ENCODE assay signal across 27 mouse cellular contexts in the genomic region with DNA sequence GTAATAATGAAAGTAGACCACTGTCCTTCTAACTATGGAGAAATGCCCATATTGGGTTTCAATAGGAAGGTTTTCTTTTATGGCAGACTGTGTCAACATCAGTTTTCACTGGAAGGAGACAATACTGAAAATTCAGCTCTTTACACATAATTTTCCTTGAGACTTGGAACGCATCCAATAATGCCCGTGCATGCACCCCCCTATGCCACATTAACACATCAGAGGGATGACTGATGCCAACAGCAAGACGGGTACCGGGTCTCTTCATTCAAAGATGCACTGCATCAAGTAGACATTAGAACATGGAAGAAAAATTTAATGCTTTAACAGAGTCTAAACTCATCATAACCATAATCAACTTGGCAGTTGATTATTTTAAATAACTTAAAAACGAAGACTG.
"Had no signal": no experiment of that assay in that cellular context is flagged by ENCODE, and none has a peak within 500 bp of the region (broad histone marks: within the 10 kb centered on the region; RNA-seq: fewer than 3 reads in every experiment).

No protein-coding gene starts in this region.

- H3K9ac ChIP-seq: heart, embryonic 13.5 days; heart, embryonic 15.5 days; hindbrain, embryonic 12.5 days; hindbrain, embryonic 14.5 days; intestine, embryonic 15.5 days; limb, embryonic 12.5 days; liver, embryonic 13.5 days; liver, embryonic 15.5 days had no signal

- ATAC-seq: hindbrain, embryonic 16.5 days; intestine, embryonic 15.5 days; intestine, postnatal 0 days had no signal

- H3K4me3 ChIP-seq: gastrocnemius, adult 2 months; heart, embryonic 13.5 days; heart, embryonic 15.5 days; hindbrain, embryonic 10.5 days; hindbrain, embryonic 12.5 days; intestine, embryonic 15.5 days; layer of hippocampus, adult 2 months; left cerebral cortex, adult 2 months; limb, embryonic 10.5 days; limb, embryonic 12.5 days; liver, embryonic 13.5 days; liver, embryonic 15.5 days had no signal

- H3K4me1 ChIP-seq: hindbrain, embryonic 12.5 days; intestine, embryonic 15.5 days; liver, embryonic 15.5 days had no signal

- H3K9me3 ChIP-seq: heart, embryonic 13.5 days; heart, embryonic 15.5 days; hindbrain, embryonic 10.5 days; hindbrain, embryonic 12.5 days; intestine, embryonic 15.5 days; limb, embryonic 10.5 days; limb, embryonic 12.5 days; liver, embryonic 13.5 days; liver, embryonic 15.5 days had no signal

- H3K27me3 ChIP-seq: heart, embryonic 13.5 days; heart, embryonic 15.5 days; hindbrain, embryonic 12.5 days; intestine, embryonic 15.5 days; limb, embryonic 12.5 days; liver, embryonic 13.5 days; liver, embryonic 15.5 days had no signal

- H3K4me2 ChIP-seq: heart, embryonic 11.5 days; heart, embryonic 13.5 days; heart, embryonic 15.5 days; hindbrain, embryonic 12.5 days; hindbrain, embryonic 14.5 days; intestine, embryonic 15.5 days; limb, embryonic 12.5 days; liver, embryonic 11.5 days; liver, embryonic 13.5 days; liver, embryonic 15.5 days had no signal

- DNase-seq: gastrocnemius, adult 2 months; gastrocnemius, postnatal 10 days; gastrocnemius, postnatal 25 days; heart, adult 18-20 months; heart, postnatal 4 days; kidney, adult 18-20 months; kidney, adult 8-10 months; kidney, postnatal 10 days; kidney, postnatal 25 days; kidney, postnatal 4 days; liver; liver, embryonic 13.5 days had no signal

- H3K36me3 ChIP-seq: heart, embryonic 15.5 days; hindbrain, embryonic 10.5 days; hindbrain, embryonic 12.5 days; intestine, embryonic 15.5 days; limb, embryonic 12.5 days; liver, embryonic 13.5 days; liver, embryonic 15.5 days had no signal

- H3K27ac ChIP-seq: heart, embryonic 13.5 days; heart, embryonic 15.5 days; hindbrain, embryonic 10.5 days; hindbrain, embryonic 12.5 days; hindbrain, embryonic 14.5 days; intestine, embryonic 15.5 days; layer of hippocampus, adult 2 months; left cerebral cortex, adult 2 months; limb, embryonic 10.5 days; limb, embryonic 12.5 days; liver, embryonic 13.5 days; liver, embryonic 15.5 days had no signal
